Mouse (Mus musculus) heart, postnatal 36 days (tissue): Measurements from ENCODE around the gene Mast4. TPM values are rescaled to one million over a fixed set of nuclear protein-coding genes. Genes with fewer than 3 reads are reported as not detected.
"Not testable (repeated sequence)": the region's sequence is repeated elsewhere in the genome, so short reads cannot be mapped to it uniquely, and the experiment has no call there.

Experiments used
- DNase-seq, 2 experiments: peaks; one replicate each; pipeline ENCODE4 v3.0.0; 2021 to 2022
- intact Hi-C: fragments of 180-260 bp; cut with DNase I; formaldehyde crosslinking; loops from one replicate; pipeline ENCODE4 v1.15.1; 2025
- total RNA-seq, 2 experiments: library from RNA; stranded (reverse); gene quantifications; 2 replicates each; pipeline ENCODE4 v1.2.3; 2021

The Mast4 gene
- total RNA-seq, 2 experiments from 2014 or later: 26.8 to 29.3 TPM

- intact Hi-C loops: no loop called here
Observed at GRCm38 (mm10) chr13:102746803-102747561, 587.3 kb downstream of the Mast4 start.

DNA sequence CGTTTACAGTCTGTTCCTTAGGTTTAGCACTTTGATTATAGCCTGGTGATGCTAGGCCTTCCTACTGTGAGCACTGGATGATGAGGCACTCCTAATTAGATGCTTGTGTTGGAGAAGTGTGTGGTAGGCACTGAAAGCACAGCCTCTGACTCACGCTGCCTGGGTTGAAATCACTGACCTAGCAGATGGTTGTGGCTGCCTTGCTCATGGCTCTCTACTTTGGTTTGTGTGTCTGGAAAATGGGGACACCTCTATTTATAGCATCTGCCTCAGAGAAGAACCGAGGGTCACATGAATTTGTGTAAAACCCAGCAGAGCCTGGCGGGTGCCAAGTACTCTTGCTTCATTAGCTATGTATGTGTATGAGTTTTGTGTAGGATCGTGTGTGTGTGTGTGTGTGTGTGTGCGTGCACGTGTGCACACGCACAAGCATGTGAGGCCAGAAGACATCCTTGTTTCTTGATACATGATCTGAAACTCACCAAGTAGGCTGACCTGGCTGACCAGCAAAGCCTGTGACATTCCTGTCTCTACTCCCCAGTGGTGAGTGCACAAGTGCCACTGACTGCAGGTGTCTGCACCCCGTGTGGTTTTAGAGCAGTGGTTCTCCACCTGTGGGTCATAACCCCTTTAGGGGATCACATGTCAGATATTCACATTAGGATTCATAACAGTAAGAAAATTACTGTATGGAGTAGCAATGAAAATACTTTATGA is 588.5 kb downstream of the Mast4 start:
- DNase-seq: no peak
- intact Hi-C loops: loop anchor here (1.0 kb wide), 1 partner anchor 67 kb away; no protein-coding TSS in a partner anchor

More at GRCm38 (mm10) chr13:102746803-102747561, 587.3 kb downstream of the Mast4 start:
- DNase-seq: peak in 1 of 2 experiments; percentile 19

DNA sequence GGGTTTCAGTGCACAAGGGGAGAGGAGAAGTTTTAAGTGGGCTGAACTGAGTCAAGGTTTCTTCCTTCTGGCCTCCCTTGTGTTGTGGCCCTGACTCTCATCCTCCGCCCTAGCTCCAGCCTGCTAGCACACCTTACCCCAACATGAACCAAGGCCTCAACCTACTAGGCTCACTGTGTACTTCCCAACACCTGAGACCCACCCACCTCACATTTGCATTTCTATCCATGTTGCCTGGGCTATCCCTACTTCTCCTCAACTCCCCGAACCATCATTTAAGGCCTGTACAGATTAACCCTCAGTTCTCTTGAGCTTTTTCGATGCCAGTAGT is 589.1 kb downstream of the Mast4 start:
- intact Hi-C loops: loop anchor here (1.0 kb wide), 1 partner anchor 67 kb away; no protein-coding TSS in a partner anchor
- DNase-seq: no peak

DNA sequence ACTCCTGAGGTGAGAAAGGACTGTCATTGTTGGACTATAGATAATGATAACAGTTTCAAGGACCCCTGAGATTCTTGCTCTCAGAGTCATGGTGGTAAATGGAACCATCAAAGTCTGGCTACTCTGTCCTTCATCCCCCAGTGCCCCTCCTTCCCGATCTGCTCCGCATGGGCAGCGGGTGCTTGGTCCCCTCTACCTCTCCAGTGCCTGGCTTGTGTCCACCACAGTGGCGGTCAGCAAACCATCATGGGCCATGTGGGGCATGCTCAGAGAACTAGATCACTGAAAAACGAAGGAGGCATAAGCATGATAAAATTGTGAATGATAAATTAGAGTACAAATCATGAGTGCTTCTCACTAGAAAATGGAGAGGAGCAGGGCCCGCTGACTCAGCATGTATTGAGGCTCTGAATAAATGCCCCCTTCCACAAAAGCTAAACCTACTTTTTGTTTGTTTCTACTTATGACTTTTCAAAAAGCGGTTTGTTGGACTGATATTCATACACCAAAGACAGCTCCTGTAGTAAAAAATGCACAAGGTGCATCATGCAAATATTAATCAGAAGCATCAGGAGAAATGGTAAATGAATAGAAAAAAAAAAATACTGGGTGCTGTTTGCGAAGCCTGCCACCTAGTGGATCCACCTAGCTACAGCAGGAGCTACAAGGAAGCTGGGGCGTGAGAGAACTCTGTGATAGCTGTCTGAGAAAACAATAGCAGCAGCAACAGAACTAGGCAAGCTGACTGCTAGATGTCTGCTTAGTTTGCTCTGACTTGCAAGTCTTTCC is 589.6 kb downstream of the Mast4 start:
- intact Hi-C loops: loop anchor here (1.0 kb wide), 1 partner anchor 66 kb away; no protein-coding TSS in a partner anchor

DNA sequence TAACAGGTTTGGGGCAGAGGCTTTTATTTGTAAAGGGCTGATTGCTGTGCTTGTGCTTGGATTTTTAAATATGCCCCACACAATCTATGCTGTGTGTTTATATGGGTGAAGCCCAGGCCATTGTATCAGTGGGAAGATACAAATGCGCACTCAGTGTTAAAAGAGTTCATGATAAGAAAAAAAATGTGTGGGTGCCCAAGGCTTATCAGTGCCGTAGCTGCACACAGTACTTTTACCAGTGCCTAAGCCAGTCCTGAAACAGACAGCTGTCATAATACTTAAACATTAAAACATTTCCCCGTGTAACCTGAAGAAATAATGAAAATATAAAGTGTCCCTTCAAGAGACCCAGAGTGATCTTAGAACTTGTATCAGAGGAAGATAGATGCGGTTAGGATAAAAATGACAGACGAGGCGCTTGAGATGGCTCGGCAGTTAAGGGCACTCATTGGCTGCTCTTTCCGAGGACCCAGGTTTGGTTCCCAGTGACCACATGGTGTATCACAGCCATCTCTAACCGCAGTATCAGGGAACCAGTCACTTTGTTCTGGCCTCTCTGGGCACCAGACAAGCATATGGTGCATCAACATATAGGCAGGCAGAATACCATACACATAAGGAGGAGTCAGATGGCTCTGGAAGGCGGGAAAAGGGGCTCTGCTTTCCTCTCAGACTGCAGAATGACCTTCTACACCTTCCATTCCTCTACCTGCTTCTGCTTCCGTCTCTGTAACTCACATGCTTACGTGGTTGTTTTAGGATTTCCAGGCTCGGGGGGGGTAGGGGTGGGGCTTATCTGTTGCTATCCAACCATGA is 594.4 kb downstream of the Mast4 start:
- intact Hi-C loops: no loop called here
- no peak for DNase-seq

More for the DNA sequence above, 589.6 kb downstream of the Mast4 start:
- DNase-seq: peak; percentile 53 to 61

GRCm38 (mm10) chr13:102737811-102738210 is 596.5 kb downstream of the Mast4 start:
- DNase-seq: no peak
- intact Hi-C loops: no loop called here

DNA sequence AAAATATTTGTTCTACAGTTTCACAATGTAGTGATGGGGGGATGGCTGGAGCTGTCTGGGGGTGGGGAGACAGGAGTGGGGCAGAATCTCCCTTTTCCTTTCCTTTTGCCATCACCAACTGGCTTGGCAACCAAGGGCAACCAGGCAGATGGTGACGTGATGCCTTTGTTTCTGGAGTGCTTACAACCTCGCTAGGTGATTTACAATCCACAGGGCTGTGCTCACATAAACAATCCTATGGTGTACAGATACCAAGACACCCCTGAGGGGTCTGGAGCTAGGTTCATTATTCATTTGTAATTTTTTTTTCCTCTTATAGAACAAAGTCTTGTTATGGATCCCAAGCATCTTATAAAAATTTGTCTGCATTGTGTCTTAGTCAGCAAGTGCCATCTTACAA is 601.2 kb downstream of the Mast4 start:
- no peak for DNase-seq
- intact Hi-C loops: no loop called here

DNA sequence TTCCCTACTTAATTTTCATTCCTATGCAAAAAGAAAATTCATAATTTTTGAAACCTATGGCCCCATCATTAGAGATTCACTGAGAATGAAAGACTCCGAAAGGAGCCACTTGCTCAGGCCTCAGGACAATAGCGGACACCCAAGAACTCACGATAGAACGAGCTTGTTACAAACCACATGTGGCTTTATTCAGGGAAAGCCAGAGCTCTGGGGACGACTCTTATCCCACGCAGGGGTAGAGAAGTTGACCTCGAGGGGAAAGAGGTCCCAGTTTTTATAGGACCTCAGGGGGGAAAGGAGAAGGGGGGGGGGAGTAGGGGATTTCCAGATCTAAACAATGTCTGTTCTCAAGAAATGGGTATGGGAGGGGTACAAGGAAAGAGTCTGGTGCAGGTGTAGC is 605.3 kb downstream of the Mast4 start:
- DNase-seq, intact Hi-C loops: not testable (repeated sequence)

GRCm38 (mm10) chr13:102728035-102728434 is 606.3 kb downstream of the Mast4 start:
- intact Hi-C loops: no loop called here

DNA sequence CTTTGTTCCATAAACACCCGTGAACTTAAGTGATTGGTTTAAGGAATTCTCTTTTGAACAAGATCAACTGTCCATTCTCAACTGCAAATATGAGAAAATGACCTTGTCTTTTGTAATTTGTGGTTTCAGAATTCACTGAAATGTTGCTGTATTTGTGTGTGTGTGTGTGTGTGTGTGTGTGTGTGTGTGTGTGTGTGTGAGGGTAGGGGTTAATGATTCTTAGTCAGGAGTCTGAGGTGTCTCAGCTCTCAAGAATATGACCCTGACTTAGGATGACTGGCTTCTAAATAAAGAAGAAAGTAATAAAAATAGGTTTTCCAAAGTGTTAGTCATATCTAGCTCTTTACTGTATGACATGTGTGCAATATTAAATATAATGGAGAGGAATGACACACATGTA is 607.4 kb downstream of the Mast4 start:
- DNase-seq: no peak
- intact Hi-C loops: no loop called here

More at GRCm38 (mm10) chr13:102728035-102728434, 606.3 kb downstream of the Mast4 start:
- DNase-seq: no peak

DNA sequence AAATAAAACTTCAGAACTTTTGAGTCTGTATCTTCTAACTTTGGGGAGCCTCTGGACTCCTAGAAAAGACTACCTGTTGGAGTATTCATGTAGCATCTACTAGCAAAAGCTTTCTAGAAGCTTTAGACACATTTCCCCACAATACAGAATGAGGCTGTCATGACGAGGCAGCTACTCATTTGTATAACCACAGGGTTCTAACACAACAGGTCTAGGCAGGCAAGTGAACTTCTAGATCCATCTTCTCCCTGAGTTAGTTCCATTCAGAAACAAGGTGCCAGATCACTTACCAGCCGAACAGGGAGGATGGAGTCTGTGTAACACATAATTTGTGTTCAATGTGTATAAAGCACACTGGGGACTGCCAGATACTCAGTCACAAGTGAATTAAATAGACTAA is 608.4 kb downstream of the Mast4 start:
- intact Hi-C loops: no loop called here

DNA sequence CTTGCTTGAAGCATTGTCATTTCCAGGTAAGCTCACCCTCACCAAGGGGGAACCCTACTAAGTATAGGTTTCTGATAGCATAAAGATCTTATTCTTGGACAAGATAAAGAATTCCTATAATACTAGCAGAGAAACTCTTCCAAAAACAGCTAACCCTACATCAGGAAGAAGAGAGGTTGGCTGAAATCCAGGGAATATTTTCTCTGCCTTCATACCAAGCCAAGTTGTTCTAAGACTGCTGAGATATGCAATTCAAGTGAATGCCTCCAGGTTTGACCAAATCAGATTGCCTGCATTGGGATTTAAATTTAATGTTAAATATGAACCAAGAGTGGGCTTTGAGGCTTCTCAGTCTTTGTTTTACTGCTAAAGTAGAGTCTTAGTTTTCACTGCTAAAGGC is 608.9 kb downstream of the Mast4 start:
- intact Hi-C loops: no loop called here
- DNase-seq: no peak

More for the DNA sequence above, 608.4 kb downstream of the Mast4 start:
- no peak for DNase-seq

DNA sequence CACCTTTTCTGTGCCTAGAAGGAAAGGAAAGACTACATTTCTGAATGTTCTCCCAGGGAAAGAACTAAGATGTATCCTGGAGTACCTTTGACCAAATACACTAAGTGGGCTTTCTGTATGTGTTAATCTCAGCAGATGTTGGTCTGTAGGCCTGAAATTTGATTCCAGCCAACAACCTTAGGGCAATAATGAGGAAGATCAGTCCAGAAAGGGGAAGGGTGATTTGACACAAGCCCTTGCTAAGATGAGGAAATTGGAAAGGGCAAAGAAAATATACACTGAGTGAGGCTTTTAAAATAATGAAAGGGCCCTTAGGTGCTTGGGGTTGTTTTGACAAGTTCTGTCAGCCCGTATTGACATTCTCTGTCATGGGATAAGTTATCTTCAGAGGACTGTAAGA is 617.3 kb downstream of the Mast4 start:
- no peak for DNase-seq

DNA sequence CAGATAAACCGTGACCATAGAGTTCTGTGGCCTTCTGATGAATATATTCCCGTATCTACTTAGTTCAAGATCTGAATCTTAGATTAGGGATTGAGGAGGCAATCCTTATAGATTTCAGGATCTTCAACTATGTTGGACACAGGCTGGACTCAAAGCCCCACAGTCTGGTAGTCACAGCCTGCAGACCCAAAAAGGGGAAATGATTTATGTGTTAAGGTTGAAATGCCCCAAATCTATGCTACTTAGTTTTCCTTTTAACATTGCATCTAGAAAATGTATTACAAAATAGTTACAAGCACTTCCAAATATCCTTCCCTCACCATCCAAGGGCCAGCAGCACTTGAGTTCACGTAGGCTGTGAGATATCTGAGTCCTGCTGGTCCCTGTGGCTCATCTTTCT is 633.6 kb downstream of the Mast4 start:
- no peak for DNase-seq
- intact Hi-C loops: no loop called here

More for the DNA sequence above, 617.3 kb downstream of the Mast4 start:
- intact Hi-C loops: no loop called here

DNA sequence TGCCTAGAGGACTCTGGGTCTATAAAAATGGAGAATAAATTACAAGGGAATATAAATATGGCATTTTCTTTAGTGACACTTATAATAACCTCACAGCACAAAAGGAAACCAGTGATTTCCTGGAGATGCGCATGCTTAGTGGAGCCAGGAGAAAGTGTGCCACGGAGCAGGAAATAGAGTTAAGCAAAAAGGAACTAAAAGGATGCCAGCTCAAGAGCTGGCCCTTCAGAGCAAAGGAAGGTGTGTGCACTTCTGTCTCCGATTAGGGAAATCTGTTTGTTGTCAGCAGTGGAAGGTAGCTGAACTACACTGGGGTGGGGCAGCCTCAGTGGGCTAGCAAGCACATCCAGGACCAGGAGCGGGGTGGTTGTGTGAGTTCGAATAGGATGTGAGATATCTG is 634.1 kb downstream of the Mast4 start:
- DNase-seq: no peak
- intact Hi-C loops: no loop called here

- intact Hi-C loops: no loop called here
Observed at GRCm38 (mm10) chr13:102698751-102699323, 635.5 kb downstream of the Mast4 start.

GRCm38 (mm10) chr13:102698335-102698734 is 636.0 kb downstream of the Mast4 start:
- DNase-seq: no peak
- intact Hi-C loops: no loop called here

More at GRCm38 (mm10) chr13:102698751-102699323, 635.5 kb downstream of the Mast4 start:
- peak; percentile 58 to 60 for DNase-seq

DNA sequence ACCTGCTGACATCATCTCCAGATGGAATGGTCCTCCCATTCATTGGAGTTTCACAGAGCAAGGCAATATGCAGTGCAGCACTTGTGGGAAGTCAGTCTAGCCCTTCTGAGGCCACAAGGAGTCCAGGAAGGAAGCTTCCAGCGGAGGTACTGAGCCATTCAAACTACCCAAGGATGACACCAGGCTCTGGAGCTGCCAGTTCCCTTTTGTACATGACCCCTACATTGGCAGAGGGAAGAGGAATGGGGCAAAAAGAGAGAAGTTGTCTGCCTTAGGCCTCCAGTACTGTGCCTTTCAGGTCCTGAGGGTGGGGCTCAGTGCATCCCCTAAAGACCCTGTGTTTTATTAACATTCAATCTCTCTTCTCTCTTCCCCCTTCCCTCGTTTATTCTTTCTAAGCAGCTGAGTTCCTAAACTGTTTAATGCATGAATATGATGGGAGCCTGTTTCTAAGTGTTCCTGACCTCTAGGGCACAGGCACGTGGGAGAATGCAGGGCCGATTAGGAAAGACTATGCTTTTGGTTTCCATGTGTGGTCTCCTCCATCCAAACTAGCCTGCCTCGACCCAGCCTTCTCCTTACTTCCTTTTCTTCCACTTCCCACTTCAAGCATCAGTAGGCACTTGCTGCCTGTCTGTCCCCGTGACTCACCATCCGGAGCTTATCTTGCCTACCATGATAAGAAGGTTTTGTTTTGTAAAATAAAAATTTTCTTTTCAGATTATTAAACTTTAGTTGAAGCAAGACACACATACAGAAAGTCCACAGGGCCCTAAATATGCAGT is 639.0 kb downstream of the Mast4 start:
- intact Hi-C loops: no loop called here
- DNase-seq: no peak

DNA sequence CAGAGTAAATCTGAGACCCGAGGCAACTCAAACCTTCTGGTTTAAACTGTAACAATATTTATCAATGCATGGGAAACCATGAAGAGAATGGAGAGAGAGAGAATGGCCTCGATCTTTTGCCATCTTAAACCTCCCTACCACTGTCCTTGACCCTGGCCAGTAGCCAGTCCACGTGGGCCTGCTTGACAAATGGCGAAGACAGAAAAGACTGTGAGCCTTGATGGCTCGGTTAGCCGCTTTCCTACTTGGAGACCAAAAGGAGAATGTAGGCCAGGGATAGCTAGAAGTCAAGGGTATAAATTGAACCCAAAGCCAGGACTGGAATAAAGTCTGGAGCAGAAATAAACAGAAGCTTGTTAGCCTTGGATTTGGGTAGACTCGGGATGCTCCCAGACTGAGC is 640.1 kb downstream of the Mast4 start:
- DNase-seq: no peak
- intact Hi-C loops: no loop called here
